ENCODE assay signal across 1 mouse cellular context in the genomic region with DNA sequence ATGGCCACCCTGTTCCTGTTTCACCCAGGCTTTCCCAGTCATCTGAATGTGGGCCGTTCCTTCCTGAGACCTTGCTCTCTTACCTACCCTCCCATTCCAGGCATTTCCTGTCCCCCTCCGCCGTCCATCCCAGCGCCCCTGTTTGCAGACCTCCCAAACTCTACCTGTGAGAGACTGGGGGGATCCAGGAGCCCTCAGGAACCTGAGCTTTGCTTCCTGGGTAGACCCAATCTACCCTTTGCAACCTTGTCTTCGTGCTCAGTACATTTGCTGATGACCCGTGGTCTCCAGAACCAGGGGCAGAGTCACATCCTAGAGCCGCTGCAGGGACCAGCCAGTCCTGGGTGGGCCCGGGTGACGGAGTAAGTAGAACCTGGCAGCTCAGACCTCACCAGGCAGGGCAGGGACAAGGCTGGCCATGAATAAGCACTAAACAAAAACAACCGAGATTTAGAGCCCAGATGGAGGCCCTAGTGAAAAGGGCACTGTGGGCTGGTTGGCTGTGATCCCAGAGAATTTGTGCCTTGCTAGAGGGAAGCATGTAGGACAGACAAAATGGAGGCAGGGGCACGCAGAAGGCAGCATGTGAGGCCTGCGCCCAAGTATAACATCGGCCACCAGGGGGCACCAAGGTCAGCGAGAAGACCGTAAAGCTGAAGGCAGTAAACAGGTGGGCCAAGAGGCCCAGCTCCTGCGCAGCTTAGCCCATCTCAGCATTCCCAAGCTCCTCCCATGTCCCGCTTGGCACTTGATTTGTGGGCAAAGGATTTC.
TF ChIP-seq lines count a peak whose summit lies in the region.

No protein-coding gene starts in this region.

TF ChIP-seq in CH12.LX, 34 proteins besides CTCF, POLR2A, EP300 and RAD21:
- no peak for TF ChIP-seq RCOR1 (conservative IDR thresholded peaks at IDR 0.05; ENCODE audit: low read depth, low read length)
- no peak for TF ChIP-seq CHD1 (IDR thresholded peaks at IDR 0.05; ENCODE audit: low read depth, low read length)
- peak; percentile 93 for TF ChIP-seq SMC3 (IDR thresholded peaks at IDR 0.05; ENCODE audit: low read depth, low read length)
- TF ChIP-seq KAT2A (IDR thresholded peaks at IDR 0.05; ENCODE audit: insufficient replicate concordance, low read length): no peak
- TF ChIP-seq POLR2AphosphoS2 (IDR thresholded peaks at IDR 0.05; ENCODE audit: low read depth, low read length): no peak
- no peak for TF ChIP-seq CHD2 (IDR thresholded peaks at IDR 0.05; ENCODE audit: low read length)
- 0 out of 2 replicates have a peak, but pooled peaks have one; percentile 5 for TF ChIP-seq MAFK (IDR thresholded peaks at IDR 0.05; ENCODE audit: insufficient replicate concordance, low read length)
- TF ChIP-seq NELFE (IDR thresholded peaks at IDR 0.05; ENCODE audit: low read depth, low read length): peak; percentile 52; the same call in 1 of the 2 replicates
- peak; percentile 93 for TF ChIP-seq MAX (IDR thresholded peaks at IDR 0.05; ENCODE audit: low read length)
- no peak for TF ChIP-seq GABPA (IDR thresholded peaks at IDR 0.05; ENCODE audit: insufficient replicate concordance, low read depth, low read length)
- TF ChIP-seq USF2 (conservative IDR thresholded peaks at IDR 0.05; ENCODE audit: low read depth, low read length): no peak
- TF ChIP-seq ZMIZ1 (IDR thresholded peaks at IDR 0.05; ENCODE audit: low read depth, low read length): 0 out of 2 replicates have a peak, but pooled peaks have one; percentile 47
- TF ChIP-seq UBTF (IDR thresholded peaks at IDR 0.05; ENCODE audit: low read depth, low read length): no peak
- TF ChIP-seq USF1 (IDR thresholded peaks at IDR 0.05; ENCODE audit: low read depth, low read length): no peak
- TF ChIP-seq MXI1 (IDR thresholded peaks at IDR 0.05; ENCODE audit: low read depth, low read length): peak; percentile 88
- TF ChIP-seq ELF1 (IDR thresholded peaks at IDR 0.05; ENCODE audit: low read depth, low read length): no peak
- 0 out of 2 replicates have a peak, but pooled peaks have one; percentile 47 for TF ChIP-seq MAZ (IDR thresholded peaks at IDR 0.05; ENCODE audit: low read depth, low read length)
- peak; percentile 59 for TF ChIP-seq HCFC1 (IDR thresholded peaks at IDR 0.05; ENCODE audit: low read depth, low read length)
- TF ChIP-seq TBP (conservative IDR thresholded peaks at IDR 0.05; ENCODE audit: low read depth, low read length): peak; percentile 52; the same call in 1 of the 2 replicates
- TF ChIP-seq MYC (IDR thresholded peaks at IDR 0.05; ENCODE audit: low read depth, low read length): peak; percentile 98
- no peak for TF ChIP-seq E2F4 (IDR thresholded peaks at IDR 0.05; ENCODE audit: insufficient replicate concordance, low read depth, low read length)
- TF ChIP-seq ETS1 (conservative IDR thresholded peaks at IDR 0.05; ENCODE audit: low read depth, low read length): 0 out of 2 replicates have a peak, but pooled peaks have one; percentile 12
- TF ChIP-seq SIN3A (IDR thresholded peaks at IDR 0.05; ENCODE audit: low read length): peak; percentile 86
- TF ChIP-seq ZC3H11A (IDR thresholded peaks at IDR 0.05; ENCODE audit: low read depth, low read length): peak; percentile 75
- no peak for TF ChIP-seq ZNF384 (IDR thresholded peaks at IDR 0.05; ENCODE audit: low read depth, low read length)
- TF ChIP-seq TCF12 (IDR thresholded peaks at IDR 0.05; ENCODE audit: low read depth, low read length): peak; percentile 73; the same call in 1 of the 2 replicates
- TF ChIP-seq PAX5 (IDR thresholded peaks at IDR 0.05; ENCODE audit: low read length): no peak
- TF ChIP-seq MEF2A (IDR thresholded peaks at IDR 0.05; ENCODE audit: borderline replicate concordance, low read depth, low read length): peak; percentile 48; the same call in 1 of the 2 replicates
- TF ChIP-seq IRF4 (IDR thresholded peaks at IDR 0.05; ENCODE audit: low read depth, low read length): no peak
- TF ChIP-seq BHLHE40 (IDR thresholded peaks at IDR 0.05; ENCODE audit: low read depth, low read length): peak; percentile 64
- no peak for TF ChIP-seq JUN (IDR thresholded peaks at IDR 0.05; ENCODE audit: insufficient read depth, low read depth, low read length)
- TF ChIP-seq NRF1 (IDR thresholded peaks at IDR 0.05; ENCODE audit: low read depth, low read length): peak; percentile 67
- TF ChIP-seq JUND (conservative IDR thresholded peaks at IDR 0.05; ENCODE audit: low read depth, low read length): no peak
- TF ChIP-seq ZKSCAN1 (IDR thresholded peaks at IDR 0.05; ENCODE audit: borderline replicate concordance, low read depth, low read length): no peak
